Mouse (Mus musculus) adrenal gland, postnatal 14 days (tissue): ENCODE measurements around the gene Igdcc3. TPM values are rescaled to one million over a fixed set of nuclear protein-coding genes. Genes with fewer than 3 reads are reported as not detected.
A peak's percentile ranks its signal among the peaks of the same experiment; 100 is the strongest.

Experiments
- DNase-seq: peaks from one replicate; pipeline ENCODE4 v3.0.0; 2021; ENCODE audit warnings: mixed read lengths
- long read RNA-seq, 2 experiments: library from polyadenylated mRNA; stranded (forward); transcript quantifications; one replicate each; pipeline ENCODE4 v2.0.0; 2021
- total RNA-seq: library from RNA; stranded (reverse); gene quantifications from 2 replicates; pipeline ENCODE4 v1.2.3, GENCODE M21; 2021

Igdcc3 gene
- total RNA-seq: 1.2 and 1.4 TPM in 2 replicates
- long read RNA-seq, experiment 1, partial matches to known transcripts: 0 of 2 reads
- long read RNA-seq, experiment 1, other reads (novel, unspliced or antisense): 1 of 2 reads
- long read RNA-seq, experiment 2, partial matches to known transcripts: 0 of 1 reads
- long read RNA-seq, experiment 2, other reads (novel, unspliced or antisense): 0 of 1 reads

DNA sequence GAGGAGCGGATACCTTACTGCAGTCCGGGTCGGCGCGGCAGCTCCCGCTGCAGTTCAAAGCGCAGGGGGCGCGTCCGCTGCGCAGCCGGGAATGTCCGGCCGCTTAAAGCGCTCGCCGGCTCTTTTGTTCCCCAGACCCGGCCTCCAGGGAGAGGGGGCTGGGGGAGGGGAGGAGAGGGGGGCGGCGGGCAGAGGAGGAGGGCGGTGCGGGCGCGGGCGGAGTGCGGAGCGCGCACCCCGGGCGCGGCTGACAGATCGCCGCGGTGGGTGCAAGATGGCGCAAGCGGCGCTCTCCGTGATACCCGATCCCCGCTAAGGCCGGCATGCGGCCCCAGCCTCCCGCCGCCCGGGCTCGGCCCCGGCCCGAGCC is at the start of gene Igdcc3:
Igdcc3 (plus strand) TSS at position 254 of the 370 bp plus-strand sequence.
- peak; percentile 73 for DNase-seq

GRCm38 (mm10) chr9:65094237-65094636 is 46.8 kb upstream of the Igdcc3 start:
- peak; percentile 84 for DNase-seq

DNA sequence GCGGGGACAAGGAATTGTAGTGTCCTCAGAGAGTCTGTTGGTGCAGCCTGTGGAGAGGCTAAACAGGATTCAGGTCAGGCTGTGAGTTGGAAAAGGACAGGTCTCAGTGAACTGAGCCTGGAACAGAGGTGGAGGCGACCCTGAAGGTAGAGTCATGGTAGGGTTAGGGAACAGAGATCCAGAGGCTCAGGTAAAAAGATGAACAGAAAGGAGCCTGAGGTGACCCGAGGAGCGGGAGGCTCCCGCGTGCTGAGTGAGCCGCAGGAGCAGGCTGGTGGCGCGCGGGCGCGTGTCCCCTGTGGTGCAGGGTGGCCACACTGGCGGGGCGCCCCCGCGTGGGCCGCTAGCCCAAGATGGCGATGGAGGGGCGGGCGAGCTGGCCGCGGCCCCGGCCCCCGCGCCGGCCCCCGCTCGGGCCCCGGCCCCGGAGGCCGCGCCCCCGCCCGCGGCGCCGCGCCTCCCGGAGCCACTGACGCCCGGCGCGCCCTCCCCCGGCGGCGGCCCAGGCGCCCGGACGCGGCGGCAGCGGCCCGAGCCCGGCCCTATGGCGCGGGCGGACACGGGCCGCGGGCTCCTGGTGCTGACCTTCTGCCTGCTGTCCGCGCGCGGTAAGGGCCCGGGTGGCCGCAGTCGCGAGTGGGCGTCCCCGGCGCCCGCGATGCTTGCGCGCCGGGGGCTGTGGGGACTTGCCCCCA is 39.9 kb upstream of the Igdcc3 start, which contains the start of gene Igdcc4:
Igdcc4 (plus strand) TSS at position 496 of the 695 bp plus-strand sequence.
- DNase-seq: peak; percentile 62

DNA sequence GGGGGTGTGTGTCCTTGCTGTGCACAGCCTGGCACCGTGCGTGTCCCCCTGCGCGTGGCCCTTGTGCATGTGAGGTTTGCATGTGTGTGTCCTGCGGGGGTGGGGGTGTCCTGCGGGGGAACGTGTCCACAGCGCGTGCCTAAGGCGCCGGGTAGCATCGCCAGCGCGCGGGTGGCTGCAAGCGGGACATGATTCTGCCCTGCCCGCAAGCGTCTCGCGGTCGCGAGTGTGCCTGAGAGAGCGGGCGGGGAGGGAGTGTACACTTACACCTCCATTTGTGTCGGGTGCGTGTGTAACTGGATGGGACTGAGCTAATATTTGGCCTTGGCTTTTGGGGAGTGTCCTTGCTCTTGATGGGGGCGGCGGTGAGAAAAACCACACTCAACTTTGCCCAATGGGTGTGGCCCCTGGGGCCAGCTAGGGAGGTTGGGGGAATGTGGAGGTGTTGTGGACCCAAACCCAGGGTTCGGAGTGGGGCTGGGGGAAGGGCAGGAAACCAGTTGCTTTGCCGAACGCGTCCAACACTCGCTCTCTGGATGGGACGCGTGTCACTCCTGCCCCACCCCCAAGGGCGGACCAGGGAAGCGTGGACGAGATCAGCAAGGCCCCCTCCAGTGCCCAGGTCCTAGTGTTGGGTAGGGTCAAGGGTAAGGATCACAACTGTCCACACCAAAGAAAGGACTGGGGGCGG is 39.2 kb upstream of the Igdcc3 start:
- DNase-seq: peak; percentile 78

DNA sequence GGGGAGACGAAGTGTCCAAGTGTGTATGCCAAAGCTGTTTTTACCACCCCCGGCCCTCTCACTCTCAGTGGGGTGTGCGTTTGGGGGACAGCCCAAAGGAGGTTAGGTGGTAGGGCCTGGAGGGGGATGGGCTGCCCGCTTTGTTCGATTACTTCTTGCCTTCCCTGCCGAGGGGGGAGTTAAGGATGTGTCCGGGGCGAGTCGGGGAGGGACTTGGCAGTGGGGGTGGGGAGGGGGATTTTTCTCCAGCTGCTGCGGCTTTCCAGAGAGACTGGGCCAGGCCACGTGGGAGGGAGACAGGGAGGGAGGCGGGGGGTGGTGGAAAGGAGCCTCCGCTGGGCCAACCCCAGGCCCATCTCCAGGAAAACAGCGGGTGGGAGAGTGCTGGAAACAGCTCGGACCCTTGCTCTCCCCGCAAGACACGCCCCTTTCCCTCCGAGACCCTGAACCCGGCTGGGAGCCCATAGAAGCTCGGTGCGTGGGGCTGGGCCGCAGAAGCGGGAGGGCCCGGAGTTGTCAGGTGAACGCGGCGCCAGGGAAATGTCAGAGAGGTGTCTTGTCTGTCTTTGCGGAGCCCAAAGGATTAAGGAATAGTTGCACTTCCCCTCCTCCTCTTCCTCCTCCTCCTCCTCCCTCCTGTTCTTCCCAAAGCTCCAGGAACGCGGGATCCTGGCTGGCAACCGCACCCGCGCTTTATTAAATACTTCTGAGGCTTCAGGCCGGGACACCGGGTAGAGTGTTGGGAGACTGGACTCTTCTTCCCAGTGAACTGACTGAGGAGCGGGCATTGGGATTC is 38.4 kb upstream of the Igdcc3 start:
- DNase-seq: peak; percentile 64

GRCm38 (mm10) chr9:65103173-65103752 is 37.7 kb upstream of the Igdcc3 start:
- DNase-seq: no peak

DNA sequence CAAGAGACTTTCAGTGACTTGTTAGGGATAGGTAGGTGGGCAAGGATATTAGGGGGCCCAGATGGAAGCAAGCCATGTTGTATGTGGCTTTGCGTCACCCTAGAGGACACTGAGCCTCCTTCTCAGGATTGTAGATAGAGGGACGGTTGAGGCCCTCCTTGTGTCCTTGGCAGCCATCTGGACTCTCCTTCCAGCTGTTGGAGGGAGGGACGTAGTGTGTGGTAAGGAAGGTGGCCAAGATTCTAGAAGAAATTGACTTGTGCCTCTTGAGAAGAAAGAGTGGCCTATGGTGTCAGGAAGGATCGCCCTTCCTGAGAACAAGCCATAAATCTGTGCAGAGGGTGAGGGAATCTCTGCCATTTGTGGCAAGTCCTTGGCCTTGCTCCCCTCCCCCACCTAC is 34.2 kb upstream of the Igdcc3 start:
- DNase-seq: no peak

DNA sequence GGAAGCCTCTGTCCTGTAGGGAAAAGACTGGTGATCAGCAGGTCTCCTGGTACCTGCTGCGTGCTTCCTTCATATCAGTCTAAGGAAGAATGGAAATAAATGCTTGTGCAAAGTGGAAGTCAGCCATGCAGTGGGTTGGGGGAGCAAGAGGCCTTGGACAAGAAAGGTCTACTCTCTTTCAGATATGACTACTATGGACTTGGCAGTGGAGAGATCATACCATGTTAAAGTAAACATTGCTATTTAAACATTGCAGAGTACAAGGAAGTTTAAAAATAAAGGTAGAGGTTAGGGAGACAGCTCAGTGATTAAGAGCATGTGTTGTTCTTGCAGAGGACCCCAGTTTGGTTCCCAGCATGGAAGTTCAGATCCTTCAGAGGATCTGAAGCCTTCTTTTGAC is 33.1 kb upstream of the Igdcc3 start:
- no peak for DNase-seq

GRCm38 (mm10) chr9:65109132-65110072 is 31.6 kb upstream of the Igdcc3 start:
- DNase-seq: peak; percentile 32

- peak; percentile 62 for DNase-seq
Observed at GRCm38 (mm10) chr9:65111698-65112097, 29.3 kb upstream of the Igdcc3 start.

DNA sequence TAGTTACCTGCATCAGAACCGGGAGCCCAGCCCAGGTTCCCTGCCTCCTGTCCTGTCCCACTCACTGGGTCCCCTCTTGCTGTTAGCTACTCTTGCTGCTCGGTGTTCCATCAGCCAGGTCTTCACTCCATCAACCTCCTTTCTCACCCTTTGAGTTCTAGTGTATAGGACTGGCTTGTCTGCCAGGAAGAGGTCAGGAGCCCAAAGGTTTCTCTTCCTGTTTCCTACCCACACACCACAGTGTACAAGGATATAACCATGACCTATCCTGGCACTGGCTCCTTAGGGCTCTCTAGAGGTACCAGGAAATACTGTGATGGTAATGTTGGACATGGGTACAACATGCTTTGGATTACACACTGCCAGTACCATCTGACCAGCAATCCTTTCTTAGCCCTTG is 27.3 kb upstream of the Igdcc3 start:
- no peak for DNase-seq

GRCm38 (mm10) chr9:65115891-65116290 is 25.1 kb upstream of the Igdcc3 start:
- DNase-seq: no peak

DNA sequence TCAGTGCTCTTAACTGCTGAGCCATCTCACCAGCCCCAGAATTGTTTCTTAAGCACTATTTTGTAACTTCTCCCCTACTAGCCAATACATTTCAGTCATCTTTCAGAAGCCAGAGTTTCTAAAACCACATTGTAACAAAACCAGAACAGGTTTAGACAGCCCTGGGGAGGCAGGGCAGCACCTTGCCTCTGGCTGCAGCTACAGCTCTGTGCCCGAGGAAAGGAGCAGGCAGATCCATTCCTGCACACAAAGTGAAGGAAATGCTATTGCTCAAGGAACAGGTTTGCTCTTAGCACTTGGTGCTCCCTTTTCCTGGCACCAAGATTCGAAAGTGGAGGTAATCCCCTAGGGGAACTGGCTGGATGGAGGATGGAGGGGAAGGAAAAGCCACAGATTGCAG is 23.5 kb upstream of the Igdcc3 start:
- no peak for DNase-seq

DNA sequence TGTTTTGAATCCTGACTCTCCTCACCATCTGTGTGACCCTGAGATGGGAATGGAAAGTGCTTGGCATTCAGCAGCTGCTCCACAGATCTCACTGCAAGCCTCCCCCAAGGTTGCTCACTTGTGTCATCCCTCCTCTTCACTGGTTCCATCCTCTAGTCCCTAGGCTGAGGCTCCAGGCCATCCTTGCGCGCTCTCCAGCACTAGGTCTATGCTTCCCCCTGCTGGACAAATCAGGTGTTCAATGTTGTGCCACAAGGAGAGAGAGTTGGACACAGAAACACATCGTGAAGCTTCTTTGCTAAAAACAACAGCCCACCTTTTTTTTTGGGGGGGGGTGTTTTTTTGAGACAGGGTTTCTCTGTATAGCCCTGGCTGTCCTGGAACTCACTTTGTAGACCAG is 20.1 kb upstream of the Igdcc3 start:
- peak; percentile 89 for DNase-seq

DNA sequence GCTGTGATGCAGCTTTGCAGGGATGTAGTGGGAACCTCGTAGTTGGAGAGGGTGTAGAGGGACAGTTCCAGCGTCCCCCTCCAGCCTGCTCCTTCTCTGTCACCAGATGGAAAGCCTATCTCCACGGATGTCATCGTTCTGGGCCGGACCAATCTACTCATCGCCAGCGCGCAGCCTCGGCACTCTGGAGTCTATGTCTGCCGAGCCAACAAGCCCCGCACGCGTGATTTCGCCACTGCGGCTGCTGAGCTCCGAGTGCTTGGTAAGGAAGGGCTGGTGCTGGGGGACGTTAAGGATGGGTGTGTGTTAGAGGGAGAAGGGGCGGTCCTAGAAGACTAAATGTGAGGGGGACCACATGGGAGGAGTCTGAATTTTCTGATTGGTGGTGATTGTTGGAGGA is 18.4 kb upstream of the Igdcc3 start:
- no peak for DNase-seq

- peak; percentile 84 for DNase-seq
Observed at GRCm38 (mm10) chr9:65123552-65124168, 17.3 kb upstream of the Igdcc3 start.

DNA sequence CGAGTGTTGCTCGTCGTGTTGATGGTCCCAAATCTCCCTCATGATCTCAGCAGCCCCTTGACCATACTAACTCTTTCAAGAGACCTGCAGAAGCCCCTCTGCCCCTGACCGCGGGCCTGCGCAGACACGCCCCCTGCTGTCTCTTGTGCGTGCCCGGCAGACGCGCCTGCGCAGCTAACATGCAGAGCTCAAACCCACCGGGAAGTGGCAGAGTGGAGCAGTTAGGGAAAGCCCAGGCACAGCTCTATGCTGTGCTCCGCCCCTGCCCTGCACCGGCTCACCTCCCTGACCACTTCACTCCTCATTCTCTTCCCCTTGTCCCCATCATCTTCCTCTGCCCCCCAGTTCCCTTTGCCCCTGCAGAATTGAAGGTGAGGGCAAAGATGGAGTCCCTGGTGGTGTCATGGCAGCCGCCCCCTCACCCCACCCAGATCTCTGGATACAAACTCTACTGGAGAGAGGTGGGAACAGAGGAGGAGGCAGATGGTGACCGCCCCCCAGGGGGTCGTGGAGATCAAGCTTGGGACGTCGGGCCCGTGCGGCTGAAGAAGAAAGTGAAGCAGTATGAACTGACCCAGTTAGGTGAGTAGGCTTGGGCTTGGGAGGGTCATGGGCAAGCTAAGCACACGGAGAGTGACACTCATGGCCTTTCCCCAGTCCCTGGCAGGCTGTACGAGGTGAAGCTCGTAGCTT is 12.7 kb upstream of the Igdcc3 start:
- DNase-seq: peak; percentile 84

- no peak for DNase-seq
Observed at GRCm38 (mm10) chr9:65131717-65132116, 9.3 kb upstream of the Igdcc3 start.

GRCm38 (mm10) chr9:65133739-65134138 is 7.2 kb upstream of the Igdcc3 start:
- peak; percentile 87 for DNase-seq

DNA sequence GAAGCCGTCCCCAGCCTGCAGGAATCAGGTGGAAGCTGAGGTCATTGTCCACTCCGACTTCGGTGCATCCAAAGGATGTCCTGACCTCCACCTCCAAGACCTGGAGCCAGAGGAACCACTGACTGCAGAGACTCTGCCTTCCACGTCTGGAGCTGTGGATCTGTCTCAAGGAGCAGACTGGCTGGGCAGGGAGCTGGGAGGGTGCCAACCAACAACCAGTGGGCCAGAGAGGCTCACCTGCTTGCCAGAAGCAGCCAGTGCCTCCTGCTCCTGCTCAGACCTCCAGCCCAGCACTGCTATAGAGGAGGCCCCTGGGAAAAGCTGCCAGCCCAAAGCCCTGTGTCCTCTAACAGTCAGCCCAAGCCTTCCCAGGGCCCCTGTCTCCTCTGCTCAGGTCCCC is 5.9 kb upstream of the Igdcc3 start:
- DNase-seq: no peak
